Mouse (Mus musculus) C2C12 (cell line): ENCODE results near the gene Kif7. TPM values are rescaled to one million over a fixed set of nuclear protein-coding genes. Genes with fewer than 3 reads are reported as not detected.

Source experiments
- H3K27me3 ChIP-seq: one replicate; pipeline ENCODE4 v1.6.1; 2011; ENCODE audit not compliant: control insufficient read depth, insufficient read depth, insufficient read length
- H3K36me3 ChIP-seq: one replicate; pipeline ENCODE4 v1.6.1; 2011; ENCODE audit not compliant: control insufficient read depth, insufficient read depth
- H3K4me3 ChIP-seq: one replicate; pipeline ENCODE4 v1.5.1; 2011; ENCODE audit warnings: mild to moderate bottlenecking, control low read depth; ENCODE audit not compliant: poor library complexity, insufficient read depth, severe bottlenecking
- H3K79me2 ChIP-seq: one replicate; pipeline ENCODE4 v1.6.1; 2011; ENCODE audit not compliant: control insufficient read depth, insufficient read depth
- H3K79me3 ChIP-seq: one replicate; pipeline ENCODE4 v1.6.1; 2011; ENCODE audit warnings: low read depth, control low read depth
- H3ac ChIP-seq: one replicate; pipeline ENCODE3; 2011; ENCODE audit warnings: low read depth; ENCODE audit not compliant: control insufficient read depth, insufficient read length
- CEBPB ChIP-seq: IDR thresholded peaks from one replicate; pipeline ENCODE4 v1.6.1; 2011; ENCODE audit warnings: low read depth, mild to moderate bottlenecking, control low read depth, moderate library complexity
- CTCF ChIP-seq: IDR thresholded peaks from one replicate; pipeline ENCODE4 v1.5.1; 2011; ENCODE audit not compliant: control insufficient read depth, insufficient read depth, insufficient read length
- FOSL1 ChIP-seq: IDR thresholded peaks from one replicate; pipeline ENCODE4 v1.8.0; 2011; ENCODE audit warnings: mild to moderate bottlenecking, low read length; ENCODE audit not compliant: poor library complexity, insufficient read depth, severe bottlenecking
- MAX ChIP-seq: IDR thresholded peaks from one replicate; pipeline ENCODE4 v1.6.1; 2011; ENCODE audit warnings: mild to moderate bottlenecking, control low read depth
- MYOD1 ChIP-seq: IDR thresholded peaks from one replicate; pipeline ENCODE4 v1.6.1; 2011; ENCODE audit warnings: low read depth; ENCODE audit not compliant: control insufficient read depth, insufficient read length
- MYOG ChIP-seq: IDR thresholded peaks from one replicate; pipeline ENCODE4 v1.6.1; 2011; ENCODE audit not compliant: control insufficient read depth, insufficient read length; ENCODE audit errors: extremely low read depth
- USF1 ChIP-seq: IDR thresholded peaks from one replicate; pipeline ENCODE4 v1.6.1; 2011; ENCODE audit warnings: low read depth, mild to moderate bottlenecking, control low read depth, moderate library complexity
- polyA plus RNA-seq: library from polyadenylated mRNA; unstranded; fragments of >200 nt; fragmentation: generic; extraction: Trizol; gene quantifications from one replicate; pipeline ENCODE4 v1.2.1, GENCODE M21; 2012; ENCODE audit warnings: missing spikeins

Kif7 gene
- polyA plus RNA-seq, 1 experiment = 5.5 TPM

DNA sequence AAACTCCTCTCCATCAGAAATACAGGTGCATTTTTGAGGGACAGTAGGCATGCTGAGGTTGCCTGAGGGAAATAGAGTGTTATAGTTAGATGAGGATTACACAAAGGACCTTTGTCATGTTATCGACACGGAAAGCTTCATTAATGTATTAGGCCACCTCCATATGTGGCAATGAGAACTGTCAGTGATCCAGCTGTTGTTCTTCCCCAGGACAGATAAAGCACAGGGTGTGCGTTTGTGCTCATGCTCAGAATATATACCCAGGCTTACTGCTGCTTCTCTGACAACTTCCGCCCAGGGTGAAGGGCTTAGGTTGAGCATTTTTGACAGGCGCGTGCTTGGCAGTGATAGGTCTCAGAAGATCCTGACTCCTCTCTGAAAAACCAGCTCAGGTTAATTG is 34.0 kb upstream of the Kif7 start:
- TF ChIP-seq CEBPB = no peak
- no peak for TF ChIP-seq FOSL1
- TF ChIP-seq USF1 = no peak
- no peak for TF ChIP-seq MYOD1
- no peak for TF ChIP-seq CTCF
- no peak for TF ChIP-seq MAX
- no peak for TF ChIP-seq MYOG
- no peaks in the 10 kb centered on the region for H3K79me2 ChIP-seq
- H3K4me3 ChIP-seq = no peak overlapping the region
- H3K36me3 ChIP-seq = no peaks in the 10 kb centered on the region
- no peak overlapping the region for H3ac ChIP-seq
- peaks cover 2% of the 10 kb centered on the region for H3K27me3 ChIP-seq
- no peaks in the 10 kb centered on the region for H3K79me3 ChIP-seq

DNA sequence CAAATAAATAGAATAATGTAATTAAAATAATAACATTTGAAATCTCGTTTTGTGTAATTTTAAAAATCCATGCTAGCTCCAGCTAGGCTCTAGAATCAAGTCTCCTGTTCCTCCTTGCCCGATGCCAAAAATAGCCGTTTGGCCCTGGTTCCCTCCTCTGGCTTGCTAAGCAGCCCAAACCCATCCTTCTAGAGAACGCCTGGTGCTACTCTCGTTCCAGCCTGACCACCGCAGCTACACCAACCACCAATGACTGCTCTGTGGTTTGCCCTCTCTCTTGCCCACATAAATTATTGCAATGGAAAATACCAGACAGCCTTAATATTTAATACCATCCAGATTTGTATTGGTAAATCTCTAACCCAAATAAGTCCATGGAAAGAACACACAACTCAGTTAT is 32.1 kb upstream of the Kif7 start:
- Histone ChIP-seq H3K79me2 (no peaks in the 10 kb centered on the region), H3K4me3 (no peak overlapping the region), H3K36me3 (no peaks in the 10 kb centered on the region), H3ac (no peak overlapping the region), H3K27me3 (no peaks in the 10 kb centered on the region), H3K79me3 (no peaks in the 10 kb centered on the region)
- TF ChIP-seq MYOD1 (no peak), USF1 (no peak), CEBPB (no peak), CTCF (no peak), MYOG (no peak), FOSL1 (no peak), MAX (no peak)

DNA sequence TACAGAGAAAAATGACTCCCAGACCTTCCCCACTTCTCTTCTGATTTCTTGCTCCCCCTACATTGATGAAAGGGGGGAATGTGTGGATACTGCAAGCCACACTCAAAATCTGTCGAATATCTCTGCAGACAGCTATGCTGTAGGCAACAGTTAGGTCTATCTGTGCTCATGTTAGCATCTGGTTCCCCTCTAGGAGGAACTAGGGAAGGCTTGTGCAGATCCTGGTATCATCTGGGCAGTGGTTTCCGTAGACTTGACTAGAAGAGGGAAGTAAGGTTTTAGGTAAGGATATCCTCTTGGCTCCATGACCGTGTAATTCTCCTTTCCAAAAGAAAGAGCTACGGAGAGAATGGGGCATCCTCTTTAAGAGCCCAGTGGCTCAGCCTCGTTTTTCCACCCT is 29.1 kb upstream of the Kif7 start:
- Histone ChIP-seq H3ac (no peak overlapping the region), H3K27me3 (no peaks in the 10 kb centered on the region), H3K36me3 (no peaks in the 10 kb centered on the region), H3K79me2 (no peaks in the 10 kb centered on the region), H3K79me3 (no peaks in the 10 kb centered on the region), H3K4me3 (no peak overlapping the region)
- TF ChIP-seq MYOG (no peak), FOSL1 (no peak), CEBPB (no peak), MYOD1 (no peak), USF1 (no peak), MAX (no peak), CTCF (no peak)

DNA sequence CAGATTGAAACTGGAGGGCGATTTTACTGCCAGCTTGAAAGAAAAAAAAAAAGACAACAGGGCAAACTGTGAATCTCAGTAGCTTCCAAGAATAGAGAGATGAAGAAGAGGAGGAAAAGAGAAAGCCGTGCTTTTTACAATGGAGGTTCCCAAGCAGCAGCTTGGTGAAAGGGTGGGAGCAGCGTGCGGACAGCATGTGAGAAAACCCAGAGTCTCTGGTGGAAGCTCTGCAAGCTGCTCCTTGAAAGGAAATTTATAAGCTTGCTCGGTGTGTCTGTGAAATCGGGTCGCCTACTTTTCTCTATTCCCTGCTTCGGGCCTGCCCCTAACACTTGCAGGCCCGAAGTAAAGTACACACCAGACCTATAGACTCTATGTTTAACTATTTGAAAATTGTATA is 28.5 kb upstream of the Kif7 start:
- Histone ChIP-seq H3K36me3 (no peaks in the 10 kb centered on the region), H3K27me3 (no peaks in the 10 kb centered on the region), H3K4me3 (no peak overlapping the region), H3K79me3 (no peaks in the 10 kb centered on the region), H3ac (no peak overlapping the region), H3K79me2 (no peaks in the 10 kb centered on the region)
- no peak for TF ChIP-seq MAX
- TF ChIP-seq MYOD1 = no peak
- no peak for TF ChIP-seq FOSL1
- no peak for TF ChIP-seq MYOG
- no peak for TF ChIP-seq USF1
- no peak for TF ChIP-seq CEBPB
- no peak for TF ChIP-seq CTCF

DNA sequence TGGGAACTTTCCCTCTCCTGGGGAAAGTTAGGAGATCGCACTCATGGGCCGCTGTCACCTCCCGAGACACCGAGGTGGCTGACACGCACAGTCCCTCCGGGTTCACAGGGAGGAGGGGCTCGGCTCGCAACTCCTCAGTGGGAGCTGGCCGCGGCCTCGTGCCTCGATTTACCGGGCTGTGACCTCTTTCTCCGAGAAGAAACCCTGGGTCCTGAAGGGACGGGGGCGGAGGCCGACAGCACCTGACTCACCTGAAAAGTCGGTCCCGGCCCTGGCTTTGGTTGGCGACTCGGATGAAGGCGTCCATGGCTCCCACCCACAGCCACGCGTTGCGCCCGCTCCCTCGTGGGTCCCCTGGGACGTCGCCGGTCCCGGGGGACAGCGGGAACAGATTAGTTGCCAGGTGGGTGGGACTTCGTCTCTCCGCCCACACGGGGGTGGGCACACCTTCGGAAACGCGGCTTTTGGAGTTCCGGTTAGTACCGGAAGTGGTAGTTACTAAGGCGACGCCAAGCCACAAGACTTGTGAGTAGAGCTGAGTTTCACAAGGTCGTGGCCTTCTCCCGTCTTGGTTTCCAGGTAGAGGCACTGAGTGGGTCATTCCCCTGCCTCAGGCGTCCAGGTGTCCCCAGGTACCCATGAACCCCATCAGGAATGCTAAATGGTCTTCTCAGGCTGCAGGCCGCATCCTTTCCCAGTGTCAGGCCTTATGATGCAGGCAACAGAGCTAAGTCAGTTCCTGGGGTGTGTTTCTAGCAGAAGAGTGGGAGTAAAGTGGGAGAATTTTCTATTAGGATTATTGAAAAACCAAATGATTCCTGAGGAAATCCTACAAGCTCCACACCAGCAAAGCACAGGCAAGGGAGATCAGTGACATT is 27.4 kb upstream of the Kif7 start, which contains the start of the genes Pex11a and Wdr93:
TSS of gene Pex11a (minus strand) at position 473 of the 878 bp plus-strand sequence.
TSS of gene Wdr93 (plus strand) at position 505 of the 878 bp plus-strand sequence.
- H3ac ChIP-seq = peak within 1 kb of the TSS; percentile 81
- TF ChIP-seq FOSL1 = no peak
- TF ChIP-seq MYOG = no peak
- no peak for TF ChIP-seq MAX
- no peak for TF ChIP-seq CTCF
- no peak for TF ChIP-seq USF1
- no peaks in the 10 kb centered on the region for H3K79me3 ChIP-seq
- H3K36me3 ChIP-seq = no peaks in the 10 kb centered on the region
- no peaks in the 10 kb centered on the region for H3K27me3 ChIP-seq
- H3K4me3 ChIP-seq = peak within 1 kb of the TSS; percentile 45
- H3K79me2 ChIP-seq = no peaks in the 10 kb centered on the region
